Mouse (Mus musculus) lung, embryonic 14.5 days (tissue): Measurements from ENCODE around the gene Ptprm. TPM values are rescaled to one million over a fixed set of nuclear protein-coding genes. Genes with fewer than 3 reads are reported as not detected.

Source experiments
- ATAC-seq: fragments of 200-750 bp; cut with Nextera tagmentation; 2 replicates; pipeline ENCODE4 v1.8.0; 2017; ENCODE audit warnings: mild to moderate bottlenecking, moderate TSS enrichment, moderate library complexity; ENCODE audit not compliant: insufficient read depth
- DNase-seq: peaks from one replicate; pipeline ENCODE4 v3.0.0-alpha.2; 2015
- H3K27ac ChIP-seq: fragments of 300-500 bp; sonication (generic); 2 replicates; pipeline ENCODE4 v1.5.1; 2014; ENCODE audit warnings: low read depth, mild to moderate bottlenecking, moderate library complexity
- H3K27me3 ChIP-seq: fragments of 300-500 bp; sonication (generic); 2 replicates; pipeline ENCODE4 v1.6.1; 2014; ENCODE audit warnings: low read length, control low read depth; ENCODE audit not compliant: insufficient read depth
- H3K36me3 ChIP-seq: fragments of 300-500 bp; sonication (generic); 2 replicates; pipeline ENCODE4 v1.6.1; 2014; ENCODE audit warnings: control low read depth; ENCODE audit not compliant: insufficient read depth
- H3K4me1 ChIP-seq: fragments of 300-500 bp; sonication (generic); 2 replicates; pipeline ENCODE4 v1.6.1; 2014; ENCODE audit warnings: antibody characterized with exemption, control low read depth; ENCODE audit not compliant: insufficient read depth
- H3K4me2 ChIP-seq: fragments of 300-500 bp; sonication (generic); 2 replicates; pipeline ENCODE4 v1.6.1; 2014; ENCODE audit warnings: mild to moderate bottlenecking
- H3K4me3 ChIP-seq: fragments of 300-500 bp; sonication (generic); 2 replicates; pipeline ENCODE4 v1.5.1; 2014; ENCODE audit warnings: low read depth, low read length
- H3K9ac ChIP-seq: fragments of 300-500 bp; sonication (generic); 2 replicates; pipeline ENCODE4 v1.6.1; 2014
- H3K9me3 ChIP-seq: fragments of 300-500 bp; sonication (generic); 2 replicates; pipeline ENCODE4 v1.6.1; 2016; ENCODE audit warnings: low read depth, low read length, control low read depth
- CTCF ChIP-seq: IDR thresholded peaks from 2 replicates; pipeline ENCODE4 v1.5.1; 2016; ENCODE audit warnings: antibody characterized with exemption, low read depth
- WGBS: fragments of 180-500 bp; shearing (Covaris S2); extraction: QIAGEN DNeasy Blood & Tissue Kit; methylation state at CpG from one replicate; pipeline ENCODE4 v1.1.7; 2014; 5-methylcytosine and 5-hydroxymethylcytosine counted together
- polyA plus RNA-seq: library from polyadenylated mRNA; unstranded; fragments of >200 nt; fragmentation: Nextera tagmentation; extraction: Ambion mirVana; gene quantifications from 2 replicates; pipeline ENCODE4 v1.2.1, GENCODE M21; 2014

Ptprm gene
- polyA plus RNA-seq, 1 experiment from 2014 or later = 45.4 TPM

GRCm38 (mm10) chr17:67290662-67291240, 63.5 kb downstream of the Ptprm start:
- peak; percentile 65 for ATAC-seq
- Histone ChIP-seq H3K4me2 (peak overlapping the region; percentile 25; the same call in 1 of the 2 replicates), H3K27me3 (no peaks in the 10 kb centered on the region), H3K9ac (no peak overlapping the region), H3K27ac (no peak overlapping the region), H3K4me1 (no peaks in the 10 kb centered on the region), H3K9me3 (no peaks in the 10 kb centered on the region), H3K4me3 (no peak overlapping the region), H3K36me3 (no peaks in the 10 kb centered on the region)
- no peak for TF ChIP-seq CTCF
- 25% methylated on average over 16 of the region's 16 CpGs for WGBS
- peak; percentile 40 for DNase-seq

- ATAC-seq (no peak), DNase-seq (no peak)
- Histone ChIP-seq H3K4me1 (no peaks in the 10 kb centered on the region), H3K4me2 (no peak overlapping the region), H3K36me3 (no peaks in the 10 kb centered on the region), H3K9ac (no peak overlapping the region), H3K27me3 (no peaks in the 10 kb centered on the region), H3K27ac (no peak overlapping the region), H3K9me3 (no peaks in the 10 kb centered on the region), H3K4me3 (no peak overlapping the region)
- WGBS = 85% methylated on average over 3 of the region's 3 CpGs
- TF ChIP-seq CTCF = no peak
These were observed 66.8 kb downstream of the Ptprm start for GRCm38 (mm10) chr17:67287501-67287900.

DNA sequence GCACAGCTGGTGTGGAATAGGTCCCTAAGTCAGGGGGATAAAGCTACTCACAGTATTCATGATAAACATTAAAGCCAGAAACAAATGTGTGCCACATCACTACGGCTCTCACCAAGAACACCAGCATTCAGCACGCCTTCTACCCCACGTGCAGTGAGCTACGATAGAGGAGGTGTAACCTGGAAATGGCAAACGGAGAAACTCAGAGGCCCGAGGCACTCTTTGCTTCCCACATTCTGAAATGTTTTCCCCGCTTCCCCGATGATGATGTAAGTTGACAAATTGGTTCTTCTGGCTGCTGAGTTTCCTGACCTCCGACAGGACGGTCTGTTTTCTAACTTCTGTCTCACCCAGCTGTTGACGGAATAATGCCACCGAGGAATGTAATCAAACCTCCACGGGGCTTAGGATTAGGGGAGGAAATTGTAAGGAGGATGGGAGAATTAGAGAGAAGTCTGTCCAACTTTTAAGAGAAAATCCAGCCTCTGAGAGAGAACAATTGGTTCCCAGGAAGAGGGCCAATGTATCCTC, 72.6 kb downstream of the Ptprm start:
- WGBS = 13% methylated on average over 13 of the region's 13 CpGs
- no peaks in the 10 kb centered on the region for H3K9me3 ChIP-seq
- ATAC-seq (no peak), DNase-seq (peak; percentile 30)
- H3K27ac ChIP-seq = no peak overlapping the region
- TF ChIP-seq CTCF = no peak
- H3K4me2 ChIP-seq = no peak overlapping the region
- H3K27me3 ChIP-seq = no peaks in the 10 kb centered on the region
- no peaks in the 10 kb centered on the region for H3K36me3 ChIP-seq
- no peaks in the 10 kb centered on the region for H3K4me1 ChIP-seq
- no peak overlapping the region for H3K4me3 ChIP-seq
- no peak overlapping the region for H3K9ac ChIP-seq

- H3K9me3 ChIP-seq = no peaks in the 10 kb centered on the region
- no peaks in the 10 kb centered on the region for H3K27me3 ChIP-seq
- no peak overlapping the region for H3K27ac ChIP-seq
- no peak overlapping the region for H3K4me3 ChIP-seq
- no peak overlapping the region for H3K9ac ChIP-seq
- no peak overlapping the region for H3K4me2 ChIP-seq
- 85% methylated on average over 13 of the region's 13 CpGs for WGBS
- no peak for TF ChIP-seq CTCF
- no peaks in the 10 kb centered on the region for H3K4me1 ChIP-seq
- ATAC-seq (no peak), DNase-seq (no peak)
- no peaks in the 10 kb centered on the region for H3K36me3 ChIP-seq
These were observed 76.9 kb downstream of the Ptprm start for GRCm38 (mm10) chr17:67277124-67277910.

DNA sequence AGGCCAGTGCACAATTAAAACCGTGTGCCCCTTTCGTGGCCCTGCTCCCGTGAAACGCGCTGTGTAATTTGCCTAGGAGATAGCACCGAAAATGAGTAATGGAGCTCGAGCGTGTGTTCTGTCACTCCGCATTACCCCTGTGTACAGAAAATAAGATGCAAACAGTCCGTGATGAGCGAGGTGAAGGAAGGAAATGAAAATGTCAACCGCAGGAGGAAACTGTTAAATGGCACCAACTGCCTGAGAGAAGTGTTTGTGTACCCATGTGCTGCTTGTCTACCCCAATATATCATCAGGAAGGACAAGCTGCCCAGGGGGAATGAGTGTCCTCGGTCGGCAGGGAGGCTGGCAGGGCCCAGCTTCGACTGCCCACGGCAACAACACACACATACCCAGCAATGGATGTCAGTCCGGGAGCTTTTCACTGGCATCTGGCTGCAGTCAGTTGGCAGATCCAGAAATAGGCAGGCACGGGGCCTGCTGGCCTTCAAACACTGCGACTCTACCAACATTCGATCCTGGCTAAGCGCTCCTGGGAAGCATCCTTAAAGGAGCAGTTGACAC, 79.6 kb downstream of the Ptprm start:
- Histone ChIP-seq H3K4me3 (no peak overlapping the region), H3K4me1 (no peaks in the 10 kb centered on the region), H3K27me3 (no peaks in the 10 kb centered on the region), H3K27ac (0 out of 2 replicates have a peak overlapping the region, but pooled peaks have one; percentile 38), H3K9me3 (no peaks in the 10 kb centered on the region), H3K9ac (no peak overlapping the region), H3K4me2 (no peak overlapping the region), H3K36me3 (no peaks in the 10 kb centered on the region)
- 30% methylated on average over 21 of the region's 21 CpGs for WGBS
- no peak for ATAC-seq
- TF ChIP-seq CTCF = no peak
- DNase-seq = no peak

DNA sequence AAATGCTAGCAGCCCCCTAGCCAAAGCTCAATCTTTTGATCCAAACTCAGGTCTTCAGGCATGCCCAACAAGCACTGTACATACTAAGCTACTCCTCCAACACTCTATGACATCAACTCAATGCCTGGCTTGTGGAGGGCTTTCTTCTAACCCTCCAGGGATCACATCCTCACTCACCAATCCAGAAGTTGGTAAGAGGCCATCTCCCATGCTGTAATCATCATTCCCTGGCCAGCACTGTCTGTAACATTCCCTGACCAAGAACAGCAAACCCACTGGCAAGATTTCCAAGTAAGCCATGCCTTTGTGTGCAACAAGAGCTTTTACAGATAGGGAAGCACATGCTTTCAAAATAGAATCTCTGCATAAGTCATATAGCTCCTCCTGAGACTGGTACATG, 81.3 kb downstream of the Ptprm start:
- ATAC-seq = no peak
- no peak for DNase-seq

GRCm38 (mm10) chr17:67268475-67269080, 85.7 kb downstream of the Ptprm start:
- Histone ChIP-seq H3K4me1 (no peaks in the 10 kb centered on the region), H3K27ac (no peak overlapping the region), H3K27me3 (no peaks in the 10 kb centered on the region), H3K4me3 (no peak overlapping the region), H3K36me3 (no peaks in the 10 kb centered on the region), H3K9ac (no peak overlapping the region), H3K4me2 (no peak overlapping the region), H3K9me3 (no peaks in the 10 kb centered on the region)
- no peak for ATAC-seq
- TF ChIP-seq CTCF = no peak
- 63% methylated on average over 9 of the region's 9 CpGs for WGBS
- DNase-seq = no peak

More for the DNA sequence above, 81.3 kb downstream of the Ptprm start:
- H3K4me2 ChIP-seq = no peak overlapping the region
- H3K36me3 ChIP-seq = no peaks in the 10 kb centered on the region
- H3K27ac ChIP-seq = no peak overlapping the region
- no peak overlapping the region for H3K9ac ChIP-seq
- H3K27me3 ChIP-seq = no peaks in the 10 kb centered on the region
- H3K4me1 ChIP-seq = no peaks in the 10 kb centered on the region
- H3K9me3 ChIP-seq = no peaks in the 10 kb centered on the region
- TF ChIP-seq CTCF = no peak
- H3K4me3 ChIP-seq = no peak overlapping the region
